Mouse (Mus musculus): ENCODE data around the gene Tet2. TPM values are rescaled to one million over a fixed set of nuclear protein-coding genes. Genes with fewer than 3 reads are reported as not detected.

Tet2 gene
- polyA plus RNA-seq, 1 experiment from 2014 or later = 25.4 TPM

GRCm38 (mm10) chr3:133513475-133513874, 31.5 kb downstream of the Tet2 start:
- H3K4me2 ChIP-seq = no peak overlapping the region
- WGBS = 91% methylated on average over 7 of the region's 7 CpGs
- H3K36me3 ChIP-seq (replicated peaks) = peaks cover 7% of the 10 kb centered on the region; the same call in 1 of the 2 replicates
- no peak overlapping the region for H3K9ac ChIP-seq
- ATAC-seq (replicated peaks) = no peak
- no peaks in the 10 kb centered on the region for H3K27me3 ChIP-seq (replicated peaks)
- H3K4me1 ChIP-seq = no peaks in the 10 kb centered on the region
- H3K27ac ChIP-seq = no peak overlapping the region
- no peaks in the 10 kb centered on the region for H3K9me3 ChIP-seq
- no peak overlapping the region for H3K4me3 ChIP-seq

- no peaks in the 10 kb centered on the region for H3K9me3 ChIP-seq
- no peak overlapping the region for H3K4me2 ChIP-seq
- H3K36me3 ChIP-seq (replicated peaks) = peaks cover 7% of the 10 kb centered on the region; the same call in 1 of the 2 replicates
- WGBS = 93% methylated on average over 4 of the region's 4 CpGs
- H3K4me1 ChIP-seq = no peaks in the 10 kb centered on the region
- ATAC-seq (replicated peaks) = no peak
- H3K4me3 ChIP-seq = no peak overlapping the region
- H3K27ac ChIP-seq = no peak overlapping the region
- no peaks in the 10 kb centered on the region for H3K27me3 ChIP-seq (replicated peaks)
- H3K9ac ChIP-seq = no peak overlapping the region
Observed at GRCm38 (mm10) chr3:133510368-133510767, 34.6 kb downstream of the Tet2 start.

- Histone ChIP-seq H3K9ac (no peak overlapping the region), H3K4me3 (no peak overlapping the region), H3K27ac (no peak overlapping the region), H3K36me3 (replicated peaks) (peaks cover 7% of the 10 kb centered on the region; the same call in 1 of the 2 replicates), H3K27me3 (replicated peaks) (no peaks in the 10 kb centered on the region), H3K4me2 (no peak overlapping the region), H3K4me1 (no peaks in the 10 kb centered on the region), H3K9me3 (no peaks in the 10 kb centered on the region)
- WGBS = 90% methylated on average over 2 of the region's 2 CpGs
- ATAC-seq (replicated peaks) = no peak
Observed at GRCm38 (mm10) chr3:133509796-133510195, 35.1 kb downstream of the Tet2 start.

DNA sequence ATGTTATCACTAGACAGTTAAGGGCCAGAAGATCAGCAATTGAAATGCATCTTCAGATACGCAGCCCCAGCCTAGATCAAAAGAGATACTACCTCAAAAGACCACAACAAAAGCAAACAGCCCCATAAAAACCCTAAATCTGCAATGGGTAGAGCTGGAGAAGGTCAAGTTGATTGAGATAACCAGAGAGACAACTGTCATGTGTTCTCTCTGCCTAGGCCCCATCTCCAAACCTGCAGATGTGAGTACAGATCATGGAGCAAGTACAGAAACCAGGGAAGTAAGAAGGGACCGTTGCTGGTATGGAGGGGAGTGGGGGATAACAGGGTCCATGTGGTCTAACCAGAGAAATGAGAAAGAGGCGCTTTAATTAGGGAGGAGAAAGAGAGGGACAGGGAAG, 36.1 kb downstream of the Tet2 start:
- Histone ChIP-seq H3K27me3 (replicated peaks) (no peaks in the 10 kb centered on the region), H3K9ac (no peak overlapping the region), H3K4me1 (no peaks in the 10 kb centered on the region), H3K27ac (no peak overlapping the region), H3K4me2 (no peak overlapping the region), H3K36me3 (replicated peaks) (peaks cover 3% of the 10 kb centered on the region; the same call in 1 of the 2 replicates), H3K9me3 (no peaks in the 10 kb centered on the region), H3K4me3 (no peak overlapping the region)
- ATAC-seq (replicated peaks) = no peak
- WGBS = 91% methylated on average over 3 of the region's 3 CpGs

- 88% methylated on average over 9 of the region's 9 CpGs for WGBS
- no peak overlapping the region for H3K27ac ChIP-seq
- ATAC-seq (replicated peaks) = no peak
Observed at GRCm38 (mm10) chr3:133506289-133506954, 38.5 kb downstream of the Tet2 start.

GRCm38 (mm10) chr3:133496953-133497352, 48.0 kb downstream of the Tet2 start:
- H3K4me3 ChIP-seq = no peak overlapping the region
- H3K4me1 ChIP-seq = peaks cover 3% of the 10 kb centered on the region
- H3K9ac ChIP-seq = no peak overlapping the region
- no peaks in the 10 kb centered on the region for H3K36me3 ChIP-seq (replicated peaks)
- WGBS = 24% methylated on average over 7 of the region's 7 CpGs
- ATAC-seq (replicated peaks) = peak; percentile 91
- 0 out of 2 replicates have a peak, but pooled peaks cover 2% of the 10 kb centered on the region for H3K9me3 ChIP-seq
- no peaks in the 10 kb centered on the region for H3K27me3 ChIP-seq (replicated peaks)
- H3K4me2 ChIP-seq = no peak overlapping the region
- peak overlapping the region; percentile 6; the same call in 1 of the 2 replicates for H3K27ac ChIP-seq

More at GRCm38 (mm10) chr3:133506289-133506954, 38.5 kb downstream of the Tet2 start:
- no peak overlapping the region for H3K9ac ChIP-seq
- H3K36me3 ChIP-seq (replicated peaks) = no peaks in the 10 kb centered on the region; the same call in 1 of the 2 replicates
- no peaks in the 10 kb centered on the region for H3K4me1 ChIP-seq
- H3K4me3 ChIP-seq = no peak overlapping the region
- no peaks in the 10 kb centered on the region for H3K9me3 ChIP-seq
- H3K4me2 ChIP-seq = no peak overlapping the region
- H3K27me3 ChIP-seq (replicated peaks) = no peaks in the 10 kb centered on the region

DNA sequence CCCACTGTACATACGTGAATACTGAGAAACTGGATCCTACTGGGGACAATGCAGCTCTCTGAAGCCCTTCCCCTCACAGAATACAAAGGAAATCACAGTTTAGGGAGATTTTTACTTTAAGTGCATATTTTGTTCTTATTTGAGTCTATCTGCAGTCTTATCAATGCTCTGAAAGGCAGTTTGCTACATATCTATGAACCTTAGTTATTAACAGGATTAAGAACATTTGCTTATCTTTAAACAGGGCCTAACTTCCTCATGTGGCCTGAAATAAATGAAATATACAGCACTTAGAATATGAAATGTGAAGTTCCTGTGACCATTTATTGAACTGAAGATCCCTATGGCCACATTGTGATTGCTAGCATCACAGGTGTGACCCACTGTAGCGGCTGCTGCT, 53.6 kb downstream of the Tet2 start:
- H3K4me1 ChIP-seq = no peaks in the 10 kb centered on the region
- H3K27ac ChIP-seq = no peak overlapping the region
- 84% methylated on average over 2 of the region's 2 CpGs for WGBS
- H3K4me3 ChIP-seq = no peak overlapping the region
- H3K9me3 ChIP-seq = 0 out of 2 replicates have a peak, but pooled peaks cover 2% of the 10 kb centered on the region
- no peak overlapping the region for H3K4me2 ChIP-seq
- no peak overlapping the region for H3K9ac ChIP-seq
- ATAC-seq (replicated peaks) = no peak
- no peaks in the 10 kb centered on the region for H3K27me3 ChIP-seq (replicated peaks)
- H3K36me3 ChIP-seq (replicated peaks) = peaks cover 21% of the 10 kb centered on the region

- Histone ChIP-seq H3K9ac (no peak overlapping the region), H3K4me1 (no peaks in the 10 kb centered on the region), H3K27ac (no peak overlapping the region), H3K9me3 (no peaks in the 10 kb centered on the region), H3K4me3 (no peak overlapping the region), H3K4me2 (no peak overlapping the region), H3K27me3 (replicated peaks) (no peaks in the 10 kb centered on the region), H3K36me3 (replicated peaks) (peaks cover 25% of the 10 kb centered on the region)
- no peak for ATAC-seq (replicated peaks)
- 92% methylated on average over 13 of the region's 13 CpGs for WGBS
Observed at GRCm38 (mm10) chr3:133488022-133488725, 56.8 kb downstream of the Tet2 start.

DNA sequence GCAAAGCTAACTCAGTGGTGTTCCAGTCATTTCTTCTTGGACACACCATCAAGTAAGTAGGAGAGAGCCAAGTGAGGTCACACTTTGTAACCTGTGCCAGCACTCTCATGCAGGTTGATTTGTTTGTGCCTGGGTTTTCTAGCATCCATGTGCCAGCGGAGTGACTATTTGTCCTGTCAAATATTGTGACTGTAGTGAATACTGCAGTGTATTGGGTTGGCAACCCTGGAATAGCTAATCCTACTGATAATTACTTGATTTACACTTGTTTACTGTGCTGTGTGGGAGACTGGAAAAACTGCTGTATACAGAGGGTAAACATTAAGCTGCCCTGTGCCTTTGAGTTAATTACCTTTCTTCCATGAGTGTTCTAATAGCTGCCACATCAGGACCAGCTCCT, 62.1 kb downstream of the Tet2 start:
- WGBS = 91% methylated on average over 1 of the region's 1 CpGs
- no peak for ATAC-seq (replicated peaks)
- H3K27me3 ChIP-seq (replicated peaks) = no peaks in the 10 kb centered on the region
- H3K9ac ChIP-seq = no peak overlapping the region
- H3K27ac ChIP-seq = no peak overlapping the region
- H3K9me3 ChIP-seq = no peaks in the 10 kb centered on the region
- no peaks in the 10 kb centered on the region for H3K4me1 ChIP-seq
- H3K4me2 ChIP-seq = no peak overlapping the region
- H3K4me3 ChIP-seq = no peak overlapping the region
- H3K36me3 ChIP-seq (replicated peaks) = peaks cover 31% of the 10 kb centered on the region

DNA sequence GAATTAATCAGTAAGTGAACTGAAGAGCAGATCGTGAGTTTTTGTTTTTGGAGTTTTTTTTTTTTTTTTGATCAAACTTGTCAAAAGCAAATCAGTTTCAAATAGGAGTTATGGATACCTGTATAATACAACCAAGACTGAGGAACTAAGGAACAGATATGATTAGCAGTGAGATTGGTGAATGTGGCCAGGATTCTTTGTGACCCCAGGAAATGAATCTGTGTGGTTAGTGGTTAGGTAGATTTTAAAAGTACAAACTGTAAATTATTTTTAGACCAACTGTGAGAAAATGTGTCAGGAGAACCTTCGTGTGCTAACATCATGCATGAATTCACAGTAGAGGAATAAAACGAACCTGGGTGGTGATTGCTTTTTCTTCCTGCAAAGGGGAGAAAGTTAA, 66.0 kb downstream of the Tet2 start:
- ATAC-seq (replicated peaks) = no peak
- WGBS = 95% methylated on average over 3 of the region's 3 CpGs
- H3K4me2 ChIP-seq = no peak overlapping the region
- no peaks in the 10 kb centered on the region for H3K4me1 ChIP-seq
- H3K4me3 ChIP-seq = no peak overlapping the region
- peaks cover 20% of the 10 kb centered on the region; the same call in 1 of the 2 replicates for H3K36me3 ChIP-seq (replicated peaks)
- no peaks in the 10 kb centered on the region for H3K27me3 ChIP-seq (replicated peaks)
- no peak overlapping the region for H3K9ac ChIP-seq
- no peak overlapping the region for H3K27ac ChIP-seq
- no peaks in the 10 kb centered on the region for H3K9me3 ChIP-seq

- Histone ChIP-seq H3K27ac (no peak overlapping the region), H3K4me1 (no peaks in the 10 kb centered on the region), H3K27me3 (replicated peaks) (no peaks in the 10 kb centered on the region), H3K4me2 (no peak overlapping the region), H3K36me3 (replicated peaks) (peaks cover 25% of the 10 kb centered on the region), H3K4me3 (no peak overlapping the region), H3K9ac (no peak overlapping the region), H3K9me3 (no peaks in the 10 kb centered on the region)
- no peak for ATAC-seq (replicated peaks)
- WGBS = 81% methylated on average over 1 of the region's 1 CpGs
Observed at GRCm38 (mm10) chr3:133473781-133474180, 71.2 kb downstream of the Tet2 start.

- H3K4me3 ChIP-seq = no peak overlapping the region
- ATAC-seq (replicated peaks) = no peak
- H3K9me3 ChIP-seq = no peaks in the 10 kb centered on the region
- no peak overlapping the region for H3K27ac ChIP-seq
- H3K36me3 ChIP-seq (replicated peaks) = peaks cover 44% of the 10 kb centered on the region
- H3K4me2 ChIP-seq = no peak overlapping the region
- no peak overlapping the region for H3K9ac ChIP-seq
- H3K27me3 ChIP-seq (replicated peaks) = no peaks in the 10 kb centered on the region
- no peaks in the 10 kb centered on the region for H3K4me1 ChIP-seq
- WGBS = 92% methylated on average over 4 of the region's 4 CpGs
Observed at GRCm38 (mm10) chr3:133471101-133471500, 73.8 kb downstream of the Tet2 start.

Measured in midbrain, embryonic 15.5 days (tissue).